Mouse (Mus musculus): ENCODE results near the gene Ccser2. TPM values are rescaled to one million over a fixed set of nuclear protein-coding genes. Genes with fewer than 3 reads are reported as not detected.
A peak's percentile ranks its signal among the peaks of the same experiment; 100 is the strongest.

Gene Ccser2
- polyA plus RNA-seq, 1 experiment = 9.5 TPM

GRCm38 (mm10) chr14:36894701-36895100 is 73.9 kb downstream of the Ccser2 start:
- Histone ChIP-seq H3K4me3 (no peak overlapping the region), H3K4me2 (ENCODE audit: low read depth) (no peak overlapping the region), H3K27me3 (ENCODE audit: control insufficient read depth, insufficient read depth, insufficient read length) (no peaks in the 10 kb centered on the region), H3ac (ENCODE audit: control insufficient read depth, insufficient read length) (no peak overlapping the region), H3K79me2 (ENCODE audit: control insufficient read depth, insufficient read depth) (no peaks in the 10 kb centered on the region), H3K36me3 (ENCODE audit: control insufficient read depth, insufficient read depth) (peaks cover 26% of the 10 kb centered on the region)
- TF ChIP-seq POLR2A (IDR thresholded peaks at IDR 0.05; ENCODE audit: insufficient read length, low read depth) = no peak
- TF ChIP-seq REST (IDR thresholded peaks at IDR 0.05; ENCODE audit: insufficient read depth, insufficient read length) = no peak
- no peak for TF ChIP-seq CEBPB (IDR thresholded peaks at IDR 0.05; ENCODE audit: insufficient read depth, poor library complexity, severe bottlenecking)
- no peak for TF ChIP-seq TCF12 (IDR thresholded peaks at IDR 0.05; ENCODE audit: insufficient read depth, poor library complexity, severe bottlenecking)
- TF ChIP-seq POLR2AphosphoS2 (IDR thresholded peaks at IDR 0.05; ENCODE audit: insufficient read length, low read depth) = no peak

GRCm38 (mm10) chr14:36892762-36893358 is 75.7 kb downstream of the Ccser2 start:
- H3K79me2 ChIP-seq (ENCODE audit: control insufficient read depth, insufficient read depth) = no peaks in the 10 kb centered on the region
- peaks cover 12% of the 10 kb centered on the region for H3K36me3 ChIP-seq (ENCODE audit: control insufficient read depth, insufficient read depth)
- peak overlapping the region; percentile 62 for H3K4me2 ChIP-seq (ENCODE audit: low read depth)
- H3ac ChIP-seq (ENCODE audit: control insufficient read depth, insufficient read length) = no peak overlapping the region
- TF ChIP-seq TCF3 (IDR thresholded peaks at IDR 0.05; ENCODE audit: insufficient read length, low read depth) (no peak), MAX (IDR thresholded peaks at IDR 0.05; ENCODE audit: low read depth) (no peak), CEBPB (IDR thresholded peaks at IDR 0.05; ENCODE audit: insufficient read depth, poor library complexity, severe bottlenecking) (peak; percentile 56; the same call in 1 of the 2 replicates)
- H3K27me3 ChIP-seq (ENCODE audit: control insufficient read depth, insufficient read depth, insufficient read length) = no peaks in the 10 kb centered on the region
- no peak overlapping the region for H3K4me3 ChIP-seq

DNA sequence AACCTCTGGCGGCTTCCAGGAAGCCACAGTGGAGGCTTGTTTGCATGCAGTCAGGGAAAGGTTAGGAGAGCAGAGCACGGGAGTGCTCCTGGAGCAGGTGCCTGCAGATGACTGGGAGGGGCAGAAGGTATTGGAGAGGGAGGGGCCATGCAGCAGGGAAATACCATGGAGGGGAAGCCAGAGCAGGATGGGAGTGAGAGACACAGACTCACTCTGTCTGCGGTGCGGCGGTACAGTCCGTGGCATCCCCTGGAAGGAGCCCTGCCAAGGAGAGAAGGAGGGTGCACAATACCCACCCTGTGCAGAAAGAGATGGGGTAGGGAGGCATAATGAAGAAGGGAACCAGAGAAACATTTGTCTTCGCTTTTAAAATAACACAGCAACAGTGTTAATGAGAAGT is 78.4 kb downstream of the Ccser2 start:
- H3ac ChIP-seq (ENCODE audit: control insufficient read depth, insufficient read length) = no peak overlapping the region

DNA sequence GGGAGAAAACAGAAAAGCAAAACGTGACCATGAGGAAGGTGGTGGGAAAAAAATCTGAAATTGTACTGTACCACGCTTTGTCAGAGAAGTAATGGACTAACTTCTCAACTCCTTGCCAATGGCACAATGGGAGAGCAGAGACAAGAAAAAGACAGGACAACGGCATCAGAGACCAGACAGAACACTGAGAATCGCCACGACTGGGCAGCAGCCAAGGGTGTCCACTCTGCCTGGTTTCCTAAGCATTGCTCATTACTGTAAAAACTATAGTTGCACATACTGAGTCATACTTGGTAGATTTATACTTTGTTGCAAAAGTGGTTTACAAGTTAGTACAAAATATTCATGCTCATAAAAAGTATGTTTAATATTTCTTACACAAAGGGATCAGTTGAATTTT is 82.9 kb downstream of the Ccser2 start:
- Histone ChIP-seq H3K27me3 (ENCODE audit: control insufficient read depth, insufficient read depth, insufficient read length) (no peaks in the 10 kb centered on the region), H3ac (ENCODE audit: control insufficient read depth, insufficient read length) (no peak overlapping the region), H3K79me2 (ENCODE audit: control insufficient read depth, insufficient read depth) (no peaks in the 10 kb centered on the region), H3K4me2 (ENCODE audit: low read depth) (peak overlapping the region; percentile 70), H3K4me3 (no peak overlapping the region), H3K36me3 (ENCODE audit: control insufficient read depth, insufficient read depth) (peaks cover 4% of the 10 kb centered on the region)
- TF ChIP-seq E2F4 (IDR thresholded peaks at IDR 0.05; ENCODE audit: insufficient read depth) = no peak
- no peak for TF ChIP-seq MYOD1 (IDR thresholded peaks at IDR 0.05; ENCODE audit: control insufficient read depth in 1 of 3, insufficient read length in 2 of 3, low read depth in 2 of 3)
- TF ChIP-seq TCF3 (IDR thresholded peaks at IDR 0.05; ENCODE audit: insufficient read length, low read depth) = no peak
- TF ChIP-seq REST (IDR thresholded peaks at IDR 0.05; ENCODE audit: insufficient read depth, insufficient read length) = no peak
- no peak for TF ChIP-seq MYOG (IDR thresholded peaks at IDR 0.05; ENCODE audit: control insufficient read depth in 1 of 3, insufficient read depth in 1 of 3, insufficient read length in 2 of 3, low read depth in 2 of 3)
- no peak for TF ChIP-seq MAX (IDR thresholded peaks at IDR 0.05; ENCODE audit: low read depth)
- TF ChIP-seq CEBPB (IDR thresholded peaks at IDR 0.05; ENCODE audit: insufficient read depth, poor library complexity, severe bottlenecking) = peak; percentile 69; the same call in 1 of the 2 replicates

More for the DNA sequence above, 78.4 kb downstream of the Ccser2 start:
- Histone ChIP-seq H3K4me2 (ENCODE audit: low read depth) (no peak overlapping the region), H3K4me3 (no peak overlapping the region), H3K36me3 (ENCODE audit: control insufficient read depth, insufficient read depth) (no peaks in the 10 kb centered on the region), H3K79me2 (ENCODE audit: control insufficient read depth, insufficient read depth) (no peaks in the 10 kb centered on the region), H3K27me3 (ENCODE audit: control insufficient read depth, insufficient read depth, insufficient read length) (no peaks in the 10 kb centered on the region)
- TF ChIP-seq MYOG (IDR thresholded peaks at IDR 0.05; ENCODE audit: control insufficient read depth in 1 of 3, insufficient read depth in 1 of 3, insufficient read length in 2 of 3, low read depth in 2 of 3) (no peak), REST (IDR thresholded peaks at IDR 0.05; ENCODE audit: insufficient read depth, insufficient read length) (no peak), MAX (IDR thresholded peaks at IDR 0.05; ENCODE audit: low read depth) (no peak), POLR2AphosphoS2 (IDR thresholded peaks at IDR 0.05; ENCODE audit: insufficient read length, low read depth) (no peak), SRF (IDR thresholded peaks at IDR 0.05; ENCODE audit: control insufficient read depth, insufficient read length, low read depth) (no peak), TCF12 (IDR thresholded peaks at IDR 0.05; ENCODE audit: insufficient read depth, poor library complexity, severe bottlenecking) (no peak), POLR2A (IDR thresholded peaks at IDR 0.05; ENCODE audit: insufficient read length, low read depth) (no peak), E2F4 (IDR thresholded peaks at IDR 0.05; ENCODE audit: insufficient read depth) (no peak), CEBPB (IDR thresholded peaks at IDR 0.05; ENCODE audit: insufficient read depth, poor library complexity, severe bottlenecking) (no peak), USF1 (IDR thresholded peaks at IDR 0.05; ENCODE audit: low read depth) (no peak), TCF3 (IDR thresholded peaks at IDR 0.05; ENCODE audit: insufficient read length, low read depth) (no peak), MYOD1 (IDR thresholded peaks at IDR 0.05; ENCODE audit: control insufficient read depth in 1 of 3, insufficient read length in 2 of 3, low read depth in 2 of 3) (no peak)

- TF ChIP-seq MYOG (IDR thresholded peaks at IDR 0.05; ENCODE audit: control insufficient read depth in 1 of 3, insufficient read depth in 1 of 3, insufficient read length in 2 of 3, low read depth in 2 of 3) (no peak), CEBPB (IDR thresholded peaks at IDR 0.05; ENCODE audit: insufficient read depth, poor library complexity, severe bottlenecking) (0 out of 2 replicates have a peak, but pooled peaks have one; percentile 38), SRF (IDR thresholded peaks at IDR 0.05; ENCODE audit: control insufficient read depth, insufficient read length, low read depth) (no peak), POLR2AphosphoS2 (IDR thresholded peaks at IDR 0.05; ENCODE audit: insufficient read length, low read depth) (no peak)
- no peaks in the 10 kb centered on the region for H3K27me3 ChIP-seq (ENCODE audit: control insufficient read depth, insufficient read depth, insufficient read length)
- peaks cover 4% of the 10 kb centered on the region for H3K36me3 ChIP-seq (ENCODE audit: control insufficient read depth, insufficient read depth)
- no peak overlapping the region for H3ac ChIP-seq (ENCODE audit: control insufficient read depth, insufficient read length)
- peak overlapping the region; percentile 70 for H3K4me2 ChIP-seq (ENCODE audit: low read depth)
- no peak overlapping the region for H3K4me3 ChIP-seq
- no peaks in the 10 kb centered on the region for H3K79me2 ChIP-seq (ENCODE audit: control insufficient read depth, insufficient read depth)
Observed at GRCm38 (mm10) chr14:36885117-36885516, 83.5 kb downstream of the Ccser2 start.
